Mouse (Mus musculus) gastrocnemius, postnatal 25 days (tissue): ENCODE data around the gene Stk36. TPM values are rescaled to one million over a fixed set of nuclear protein-coding genes. Genes with fewer than 3 reads are reported as not detected.
A peak's percentile ranks its signal among the peaks of the same experiment; 100 is the strongest.

Source experiments
- DNase-seq: peaks from one replicate; pipeline ENCODE4 v3.0.0; 2022
- microRNA-seq, 2 experiments: library from miRNA; unstranded; fragments of <30 nt; microRNA quantifications; one replicate each; pipeline ENCODE4 v1.2.0; 2021; ENCODE audit warnings: borderline replicate concordance in 2 of 2
- total RNA-seq, 2 experiments: library from RNA; stranded (reverse); gene quantifications; 1 replicate in 1 of 2; 2 replicates in 1 of 2; pipeline ENCODE4 v1.2.3; 2021

The Stk36 gene
- total RNA-seq, 2 experiments from 2014 or later, result 0.84 to 0.96 TPM

DNA sequence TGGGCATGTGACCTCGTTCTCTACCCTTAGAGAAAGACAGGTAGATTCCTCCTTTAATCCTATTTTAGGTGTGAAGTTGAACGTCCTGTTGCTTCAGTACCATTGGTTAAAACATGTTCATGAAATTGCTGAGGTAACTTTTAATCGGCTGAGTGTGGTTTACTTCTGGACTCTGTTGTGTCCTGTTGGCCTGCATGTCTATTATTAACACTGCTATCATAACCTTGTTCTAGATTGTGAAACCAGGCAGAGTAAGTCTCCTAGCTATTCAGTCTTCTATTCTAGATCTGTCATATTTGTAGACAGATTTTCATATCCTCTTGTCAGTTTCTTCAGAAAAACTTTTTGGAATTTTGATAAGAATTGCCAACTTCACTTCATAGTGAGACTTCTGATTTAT lies 67.1 kb downstream of the Stk36 start:
- DNase-seq, result no peak

DNA sequence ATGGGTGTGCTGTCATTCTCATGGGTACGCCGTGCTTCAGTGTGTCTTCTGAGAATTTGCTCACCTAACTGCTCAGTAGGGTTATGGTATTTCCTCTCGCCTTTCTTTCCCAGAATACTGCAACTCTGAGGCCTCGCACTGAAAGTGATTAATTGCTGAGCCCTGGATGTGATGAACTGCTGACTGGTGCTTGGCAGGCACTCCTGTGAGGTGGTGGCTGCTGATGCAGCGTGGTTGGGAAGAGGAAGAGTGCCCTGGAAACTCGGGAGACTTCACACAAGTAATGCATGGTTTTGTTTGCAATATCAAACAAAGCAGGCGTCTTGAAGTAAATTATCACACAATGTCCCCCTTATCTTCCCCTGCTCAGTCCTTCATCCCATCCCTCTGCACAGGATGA lies 71.5 kb downstream of the Stk36 start:
- DNase-seq, result peak; percentile 22

DNA sequence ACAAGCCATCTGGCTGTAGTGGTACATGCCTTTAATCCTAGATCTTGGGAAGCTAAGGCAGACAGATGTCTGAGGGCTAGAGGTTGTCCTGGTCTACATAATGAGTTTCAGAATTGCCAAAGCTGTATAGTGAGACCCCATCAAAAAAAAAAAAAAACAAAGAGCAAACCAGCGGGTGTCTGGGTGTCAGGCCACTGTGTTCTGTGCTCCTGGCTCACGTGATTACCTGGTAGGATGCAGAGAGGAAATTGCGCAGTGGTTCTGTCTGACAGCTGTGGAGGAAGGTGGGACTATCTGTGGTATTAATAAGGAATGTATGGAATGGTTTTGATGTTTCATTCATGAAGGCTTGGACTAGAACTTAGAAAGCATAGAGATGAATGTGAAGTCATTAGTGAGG lies 75.6 kb downstream of the Stk36 start:
- no peak for DNase-seq

DNA sequence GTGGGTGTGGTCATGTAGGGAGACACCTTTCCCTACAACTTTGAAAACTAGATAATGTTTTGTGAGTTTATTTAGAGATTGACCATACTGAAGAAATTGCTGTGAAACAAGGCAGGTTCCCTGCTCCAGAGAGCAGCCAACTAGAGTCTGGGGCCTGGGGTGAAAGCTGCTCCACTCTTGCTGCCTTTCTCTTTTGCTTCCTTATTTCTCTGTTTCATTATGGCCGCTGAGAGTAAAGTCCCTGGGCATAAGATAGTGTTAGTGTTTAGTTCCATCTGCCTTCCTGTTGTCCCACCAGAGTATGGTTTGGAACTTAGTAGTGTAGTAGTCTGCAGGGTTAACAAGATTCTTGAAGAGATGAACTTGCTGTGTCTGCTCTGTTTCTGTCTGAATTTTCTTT lies 76.6 kb downstream of the Stk36 start:
- no peak for DNase-seq

Small RNA genes within 50 kb of the gene (microRNA-seq; reads per million reads assigned to microRNA genes)
- gene Gm25035, result 0 reads per million in 2 experiments

Other genes with a start within 250 kb of the Stk36 start
- not detected for gene Catip, start 239.3 kb upstream of the Stk36 start, total RNA-seq
- gene Slc11a1, start 226.2 kb upstream of the Stk36 start, total RNA-seq, result 1 to 10 TPM; 2.9 to 3.2 TPM
- 10 to 100 TPM; 82.7 to 82.9 TPM for gene Ctdsp1, start 209.9 kb upstream of the Stk36 start, total RNA-seq
- under 1 TPM in 1 of 2 experiments, not detected in 1; 0.13 TPM for gene Vil1, start 192.1 kb upstream of the Stk36 start, total RNA-seq
- gene Cnot9, start 95.4 kb upstream of the Stk36 start, total RNA-seq, result 10 to 100 TPM; 12.3 to 12.5 TPM
- gene Plcd4, start 58.6 kb upstream of the Stk36 start, total RNA-seq, result 10 to 100 TPM; 43.2 to 72.4 TPM
- gene Usp37, start 57.2 kb upstream of the Stk36 start, total RNA-seq, result 1 to 10 TPM; 6.8 to 8.3 TPM
- gene Zfp142, start 13.2 kb upstream of the Stk36 start, total RNA-seq, result 10 to 100 TPM in 1 of 2 experiments, 1 to 10 TPM in 1; 9.3 to 10.1 TPM
- gene Bcs1l, start 13.2 kb upstream of the Stk36 start, total RNA-seq, result 10 to 100 TPM; 18.6 to 21.0 TPM
- gene Rnf25, start within 50 bp of the Stk36 start, total RNA-seq, result 10 to 100 TPM; 13.1 to 17.5 TPM
- 10 to 100 TPM; 10.8 to 11.4 TPM for gene Ttll4, start 60.3 kb downstream of the Stk36 start, total RNA-seq
- gene Cyp27a1, start 112.1 kb downstream of the Stk36 start, total RNA-seq, result 10 to 100 TPM; 32.4 to 36.4 TPM
- 10 to 100 TPM; 54.4 to 93.4 TPM for gene Prkag3, start 147.8 kb downstream of the Stk36 start, total RNA-seq
- gene Wnt6, start 170.4 kb downstream of the Stk36 start, total RNA-seq, result under 1 TPM; 0.46 TPM
- not detected for gene Wnt10a, start 190.1 kb downstream of the Stk36 start, total RNA-seq